Mouse (Mus musculus) brain, embryonic 14.5 days (tissue): Measurements from ENCODE around the gene Cyp20a1.

ENCODE experiments used
- CTCF ChIP-seq: fragments of 200-500 bp; IDR thresholded peaks from 2 replicates; pipeline ENCODE4 v1.5.1; 2012; ENCODE audit warnings: inconsistent platforms, mild to moderate bottlenecking, moderate library complexity, borderline replicate concordance; ENCODE audit not compliant: insufficient read depth, insufficient read length; ENCODE audit errors: extremely low read depth
- POLR2A ChIP-seq: fragments of 200-500 bp; IDR thresholded peaks from 2 replicates; pipeline ENCODE4 v1.6.1; 2012; ENCODE audit warnings: mild to moderate bottlenecking, inconsistent platforms, borderline replicate concordance; ENCODE audit not compliant: poor library complexity, insufficient read depth, insufficient read length, severe bottlenecking; ENCODE audit errors: extremely low read depth

- TF ChIP-seq CTCF: no peak
- TF ChIP-seq POLR2A: no peak
Observed at GRCm38 (mm10) chr1:60293921-60294320, 49.2 kb upstream of the Cyp20a1 start.
